Mouse (Mus musculus) heart, adult 11 months (tissue): Measurements from ENCODE around the gene Fgf3.
A peak's percentile ranks its signal among the peaks of the same experiment; 100 is the strongest.

Experiments used
- DNase-seq: peaks from one replicate; pipeline ENCODE4 v3.0.0; 2022

Gene Fgf3

GRCm38 (mm10) chr7:144837891-144838488 is at the start of gene Fgf3:
TSS of gene Fgf3 (plus strand) at chr7:144838083.
- DNase-seq: no peak

GRCm38 (mm10) chr7:144788631-144789030 is 49.3 kb upstream of the Fgf3 start:
- no peak for DNase-seq

GRCm38 (mm10) chr7:144789601-144790556 is 48.0 kb upstream of the Fgf3 start:
- no peak for DNase-seq

GRCm38 (mm10) chr7:144791426-144791825 is 46.5 kb upstream of the Fgf3 start:
- DNase-seq: no peak

DNA sequence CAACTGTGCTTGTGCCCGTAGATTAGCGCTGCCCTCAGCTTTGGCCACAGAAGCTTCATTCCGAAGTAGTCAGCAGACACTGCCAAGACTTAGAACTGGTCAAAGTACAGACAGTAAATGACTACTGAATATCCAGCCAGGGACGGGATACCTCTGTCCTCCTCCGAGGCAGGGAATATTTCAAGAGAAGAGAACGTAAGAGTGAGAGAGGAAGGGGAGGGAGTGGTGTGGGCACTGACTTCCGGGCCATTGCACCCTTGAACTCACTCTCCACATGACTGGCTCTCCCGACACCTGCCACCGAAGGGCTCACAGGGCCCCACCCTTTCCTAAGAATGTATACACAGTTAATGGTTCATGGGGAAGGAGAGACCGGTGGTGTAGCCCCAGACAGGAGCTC is 44.6 kb upstream of the Fgf3 start:
- DNase-seq: no peak

DNA sequence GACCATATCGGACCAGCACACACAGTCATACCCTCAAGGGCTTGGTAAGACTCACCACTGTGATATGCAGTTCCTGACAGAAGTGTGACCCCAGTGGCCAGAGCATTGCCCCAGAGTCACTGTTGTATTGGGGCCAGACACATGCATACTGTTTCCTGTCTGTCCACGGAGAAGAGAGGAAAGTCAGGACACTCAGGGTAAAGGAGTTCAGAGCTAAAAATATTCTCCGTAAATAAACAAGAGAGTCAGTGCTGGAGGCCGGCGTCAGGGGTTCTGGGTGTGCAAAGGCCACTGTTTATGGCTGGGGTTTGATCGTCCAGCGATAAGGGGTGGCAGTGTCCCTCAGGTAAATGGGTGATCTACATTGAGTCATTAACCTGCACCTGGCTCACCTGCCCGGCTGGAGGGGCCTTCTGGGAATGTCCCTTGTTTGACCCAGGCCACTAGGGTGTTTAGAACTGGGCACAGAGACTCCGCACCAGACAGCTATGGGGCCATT is 41.9 kb upstream of the Fgf3 start:
- peak; percentile 92 for DNase-seq

DNA sequence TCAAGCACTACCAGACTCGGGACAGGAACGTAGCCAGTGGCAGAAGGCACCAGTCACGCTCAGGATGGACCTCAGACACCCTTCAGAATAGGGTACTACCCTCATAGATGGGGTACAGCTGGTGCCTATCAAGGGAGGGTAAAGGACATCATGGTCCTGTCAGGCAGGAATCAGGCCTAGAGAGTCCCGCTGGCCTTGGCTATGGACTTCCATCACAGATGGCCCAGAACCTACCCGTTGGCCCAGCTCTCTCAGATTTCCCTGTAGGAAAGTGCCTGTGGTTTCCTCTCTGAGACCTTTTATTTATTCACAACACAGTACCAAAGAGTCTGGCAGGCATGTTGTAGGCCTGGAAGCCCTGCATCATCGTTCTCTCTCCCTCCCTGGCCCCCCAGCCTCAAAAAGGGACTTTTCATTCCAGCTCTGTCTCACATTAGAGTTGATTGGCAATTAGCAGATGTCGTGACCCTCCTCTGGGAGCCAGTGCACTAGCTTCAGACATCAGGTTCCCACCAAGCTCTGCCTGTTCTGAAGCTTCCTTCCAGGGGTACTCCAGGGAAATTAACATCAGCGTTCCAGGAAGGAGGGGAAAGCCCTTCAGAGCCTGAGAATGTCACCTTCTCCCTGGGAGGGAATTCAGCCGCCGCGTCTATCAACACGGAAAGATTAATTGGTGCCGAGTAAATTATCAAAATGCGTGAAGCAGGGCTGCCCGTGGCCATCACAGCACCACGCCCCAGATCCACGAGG is 40.7 kb upstream of the Fgf3 start:
- no peak for DNase-seq

DNA sequence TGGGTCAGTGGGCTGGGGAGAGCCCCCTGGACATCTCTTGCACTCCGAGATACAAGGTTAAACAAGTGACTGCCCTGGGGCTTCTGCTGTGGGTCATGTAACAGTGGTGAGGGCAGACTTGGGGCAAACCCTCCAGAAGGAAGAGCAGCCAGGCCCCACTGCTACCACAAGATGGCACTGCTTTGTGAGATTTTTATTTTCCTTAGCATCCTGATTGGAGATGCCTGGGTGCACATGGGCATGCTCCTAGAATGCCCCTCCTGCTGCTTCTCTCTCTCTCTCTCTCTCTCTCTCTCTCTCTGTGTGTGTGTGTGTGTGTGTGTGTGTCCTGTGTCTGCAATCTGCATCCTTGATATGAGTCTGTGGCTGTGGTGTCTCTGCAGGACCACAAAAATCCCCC is 39.4 kb upstream of the Fgf3 start:
- DNase-seq: no peak

GRCm38 (mm10) chr7:144807036-144807435 is 30.8 kb upstream of the Fgf3 start:
- DNase-seq: no peak

- DNase-seq: no peak
Measured at GRCm38 (mm10) chr7:144807976-144808577, 29.8 kb upstream of the Fgf3 start.

DNA sequence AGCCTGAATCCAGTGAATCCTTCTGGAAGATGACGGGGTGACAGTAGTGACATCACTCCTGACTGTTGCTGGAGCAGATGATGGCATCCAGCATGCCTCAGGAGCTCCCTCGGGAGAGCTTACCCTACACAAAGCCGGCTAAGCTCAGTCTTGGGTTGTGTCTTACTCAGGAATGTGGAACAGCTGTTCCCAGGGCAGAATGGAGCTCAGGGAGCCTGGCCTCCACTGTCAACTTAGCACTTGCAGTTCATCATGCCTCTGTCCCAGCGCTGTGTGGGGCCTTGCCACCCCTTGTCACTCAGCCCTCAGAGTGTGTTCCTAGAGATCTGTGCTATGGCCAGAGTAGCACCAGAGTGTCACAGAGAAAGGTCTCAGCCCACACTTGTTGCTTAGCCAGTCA is 26.4 kb upstream of the Fgf3 start:
- DNase-seq: no peak

- DNase-seq: no peak
Measured at GRCm38 (mm10) chr7:144821901-144822300, 16.0 kb upstream of the Fgf3 start.

DNA sequence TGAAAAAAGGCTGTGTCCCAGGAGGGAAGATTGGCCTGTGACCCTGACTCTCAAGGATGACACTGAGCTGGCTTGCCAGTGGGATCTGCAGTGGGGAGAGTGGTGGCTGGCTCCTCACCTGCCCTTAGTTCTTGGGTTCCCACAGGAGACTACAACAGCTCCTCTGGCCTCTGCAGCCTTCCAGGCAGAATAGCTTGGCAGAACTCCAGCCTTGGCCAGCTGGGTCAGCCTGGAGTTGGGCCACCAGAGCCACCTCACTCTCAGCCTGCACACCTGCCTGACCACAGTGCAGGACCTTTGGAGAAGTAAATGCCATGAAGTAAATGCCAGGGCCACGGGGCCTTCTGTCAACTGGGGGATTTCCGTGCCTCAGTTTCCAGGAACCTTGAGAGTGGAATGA is 13.9 kb upstream of the Fgf3 start:
- no peak for DNase-seq

DNA sequence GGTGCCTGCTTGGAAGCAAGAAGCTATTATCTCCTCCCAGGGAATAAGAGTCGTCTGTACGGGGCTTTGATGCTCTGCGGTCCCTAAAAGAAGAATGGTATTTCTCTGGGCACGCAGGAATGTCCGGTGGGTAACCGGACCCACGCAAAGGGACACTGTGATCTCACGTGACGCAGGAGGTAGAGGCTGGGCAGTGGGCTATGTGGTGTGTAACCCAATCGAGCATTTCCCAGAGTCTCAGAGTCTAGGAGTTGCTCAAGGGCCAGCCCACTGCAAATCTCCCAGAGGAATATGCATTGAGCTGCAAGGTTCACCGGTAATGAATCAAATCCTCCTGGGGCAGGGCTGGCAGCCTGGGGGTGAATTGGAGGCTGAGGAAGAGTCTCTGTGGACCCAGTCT is 9.5 kb upstream of the Fgf3 start:
- DNase-seq: no peak

DNA sequence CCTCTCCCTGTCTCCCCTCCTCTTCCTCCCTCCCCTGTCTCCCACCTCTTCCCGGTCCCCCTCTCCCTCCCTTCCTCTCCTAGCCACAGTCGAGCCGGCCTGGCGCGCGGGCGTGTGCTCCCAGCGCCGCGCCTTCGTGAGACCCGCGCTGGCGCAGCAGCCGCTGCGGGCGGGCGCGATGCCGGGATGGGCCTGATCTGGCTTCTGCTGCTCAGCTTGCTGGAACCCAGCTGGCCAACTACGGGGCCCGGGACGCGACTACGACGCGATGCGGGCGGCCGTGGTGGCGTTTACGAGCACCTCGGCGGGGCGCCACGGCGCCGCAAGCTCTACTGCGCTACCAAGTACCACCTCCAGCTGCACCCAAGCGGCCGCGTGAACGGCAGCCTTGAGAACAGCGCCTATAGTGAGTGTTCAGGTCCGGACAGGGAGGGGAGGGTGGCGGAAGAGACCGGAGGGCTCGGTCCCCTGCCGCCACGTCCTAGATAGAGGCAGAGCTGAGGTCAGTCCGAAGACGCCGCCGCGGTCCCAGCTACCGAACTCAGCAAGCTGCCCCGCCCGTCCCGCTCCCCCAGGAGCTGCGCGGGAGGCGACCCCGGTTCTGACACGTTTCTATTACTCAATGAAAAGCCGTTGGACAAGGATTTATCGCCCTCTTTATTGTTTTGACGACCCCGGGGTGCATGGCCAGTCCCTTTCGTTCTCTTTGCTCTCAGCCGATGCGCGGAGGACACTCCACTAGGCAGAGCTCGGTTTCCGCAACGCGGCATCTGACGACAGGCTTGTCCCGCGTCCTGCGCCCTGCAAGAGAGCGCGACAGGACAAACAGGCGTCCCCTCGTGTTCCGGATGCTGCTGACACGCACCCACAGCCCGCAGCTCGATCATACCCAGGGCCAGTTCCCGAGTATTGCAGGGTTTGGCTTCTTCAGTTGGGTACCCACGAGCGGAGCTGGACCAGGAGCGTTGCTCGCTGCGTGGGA is 930 bp downstream of the Fgf3 start:
- DNase-seq: peak; percentile 81

DNA sequence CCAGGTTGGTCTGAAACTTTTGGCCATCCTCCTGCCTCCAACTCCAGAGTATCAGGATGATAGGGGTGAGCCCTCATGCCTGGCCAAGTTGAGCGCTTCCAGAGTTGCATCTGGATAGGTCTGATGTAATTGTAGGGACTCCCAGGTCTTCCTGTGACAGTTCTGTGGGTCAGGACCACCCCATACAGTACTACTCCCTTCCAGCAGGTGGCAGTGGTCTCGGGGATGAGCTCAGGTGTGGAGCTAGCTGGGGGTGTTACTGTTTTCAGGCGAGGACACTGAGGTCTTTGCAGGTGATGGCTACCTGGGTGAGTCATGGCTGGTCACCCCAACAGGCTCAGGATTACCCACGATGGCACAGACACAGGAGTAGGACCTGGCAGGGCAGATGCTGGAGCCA is 8.3 kb downstream of the Fgf3 start:
- no peak for DNase-seq

DNA sequence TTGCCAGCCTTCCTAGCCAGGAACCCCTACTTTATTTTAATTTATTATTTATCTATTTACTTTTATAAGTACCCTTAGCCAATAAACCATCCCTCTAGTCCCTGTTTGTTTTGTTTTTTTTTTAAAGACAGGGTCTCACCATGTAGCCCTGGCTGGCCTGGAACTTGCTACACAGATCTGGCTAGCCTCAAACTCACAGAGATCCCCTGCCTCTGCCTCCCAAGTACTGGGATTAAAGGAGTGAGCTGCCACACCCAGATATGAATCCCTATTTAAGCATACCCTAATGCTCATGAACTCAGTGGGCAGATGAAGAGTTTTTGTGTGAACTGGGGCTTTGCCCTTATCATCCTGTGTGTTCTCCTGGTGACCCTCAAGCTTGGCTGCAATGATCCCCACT is 9.2 kb downstream of the Fgf3 start, which contains the start of gene Fgf4:
Gene Fgf4, plus strand, starts transcription at position 301 of the 400 bp plus-strand sequence.
- no peak for DNase-seq

DNA sequence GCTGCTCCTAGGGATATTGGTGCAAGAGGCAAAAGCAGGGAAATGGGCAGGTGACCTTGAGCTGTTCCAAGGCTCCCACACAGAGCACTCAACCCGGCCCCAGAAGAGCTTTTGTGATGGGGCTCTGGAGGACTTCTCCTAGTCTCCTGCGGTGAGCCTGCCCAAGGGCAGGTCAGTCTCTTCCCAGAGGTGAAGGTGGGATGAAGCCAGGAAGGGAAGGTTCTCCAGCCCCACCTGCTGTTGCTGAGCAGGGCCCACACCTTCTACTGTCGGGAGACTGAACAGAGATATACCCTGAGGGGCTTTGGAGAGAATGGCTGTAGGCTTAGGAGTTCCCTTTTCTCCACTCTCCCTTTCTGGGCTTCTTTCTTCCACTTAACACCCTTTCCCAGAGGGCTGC is 13.4 kb downstream of the Fgf3 start:
- DNase-seq: no peak

DNA sequence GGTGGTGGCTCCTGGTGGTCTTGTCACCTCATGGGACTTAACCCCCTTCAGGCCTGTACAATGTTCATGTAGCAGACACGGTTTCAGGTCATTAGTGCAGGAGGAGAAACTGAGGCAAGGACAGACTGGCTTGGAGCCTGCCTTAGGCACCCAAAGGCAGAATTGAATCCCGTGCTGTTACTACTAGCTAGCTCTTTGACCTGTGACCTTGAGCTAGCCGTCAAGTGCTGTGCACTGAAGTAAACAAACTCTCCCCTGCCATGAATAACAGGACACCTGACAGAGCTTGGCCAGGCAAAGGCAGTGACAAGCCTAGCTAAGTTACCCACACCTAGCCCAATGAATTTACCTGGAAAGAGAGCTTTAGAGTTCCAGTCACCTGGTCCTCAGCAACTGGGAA is 17.1 kb downstream of the Fgf3 start:
- DNase-seq: no peak

GRCm38 (mm10) chr7:144857158-144857557 is 19.3 kb downstream of the Fgf3 start:
- DNase-seq: no peak

DNA sequence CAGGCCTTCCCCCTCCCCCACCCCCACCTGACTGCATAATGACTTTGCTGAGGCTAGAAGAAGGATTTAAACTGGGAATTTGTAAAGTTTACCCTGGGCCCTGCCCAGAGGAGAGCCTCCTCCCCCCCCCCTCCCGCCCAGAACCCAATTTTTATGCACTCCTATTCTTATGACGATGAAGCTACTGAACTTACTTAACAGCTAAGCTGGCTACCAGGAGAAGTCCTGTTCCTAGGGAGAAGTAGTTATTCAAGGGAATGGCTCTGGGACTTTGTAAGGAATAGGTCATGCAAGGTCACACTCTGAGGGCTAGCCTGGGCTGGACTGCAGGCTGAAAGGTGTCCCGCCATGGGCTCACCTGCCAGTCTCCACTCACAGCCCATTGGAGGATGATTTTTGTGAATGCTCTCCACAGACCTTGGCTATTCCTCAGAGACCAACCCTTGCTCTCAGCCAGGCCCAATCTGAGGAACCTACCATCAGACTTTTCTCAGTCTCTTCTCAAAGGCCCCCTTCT is 20.0 kb downstream of the Fgf3 start:
- no peak for DNase-seq
